Mouse (Mus musculus): ENCODE measurements around the gene Mgll. TPM values are rescaled to one million over a fixed set of nuclear protein-coding genes. Genes with fewer than 3 reads are reported as not detected.
A peak's percentile ranks its signal among the peaks of the same experiment; 100 is the strongest.

Gene Mgll
- polyA plus RNA-seq, 1 experiment from 2014 or later: 43.6 TPM

GRCm38 (mm10) chr6:88804966-88805577 is 80.9 kb downstream of the Mgll start:
- ATAC-seq (replicated peaks; ENCODE audit: low FRiP score, low read depth) (no peak), DNase-seq (ENCODE audit: low spot score) (no peak)
- no peaks in the 10 kb centered on the region for H3K27me3 ChIP-seq (ENCODE audit: insufficient read depth, low read length)
- no peak for TF ChIP-seq CTCF (IDR thresholded peaks at IDR 0.05; ENCODE audit: low read depth)
- no peaks in the 10 kb centered on the region for H3K36me3 ChIP-seq (ENCODE audit: insufficient read depth, low read length)
- 85% methylated on average over 17 of the region's 17 CpGs for WGBS
- no peak overlapping the region for H3K27ac ChIP-seq
- no peak overlapping the region for H3K9ac ChIP-seq (ENCODE audit: low read depth, low read length)
- H3K9me3 ChIP-seq (replicated peaks; ENCODE audit: low read length): no peaks in the 10 kb centered on the region
- H3K4me2 ChIP-seq (ENCODE audit: low read length): no peak overlapping the region
- no peak overlapping the region for H3K4me3 ChIP-seq (replicated peaks; ENCODE audit: low read depth, low read length)
- no peaks in the 10 kb centered on the region; the same call in 1 of the 2 replicates for H3K4me1 ChIP-seq (replicated peaks; ENCODE audit: insufficient read depth, low read length)

DNA sequence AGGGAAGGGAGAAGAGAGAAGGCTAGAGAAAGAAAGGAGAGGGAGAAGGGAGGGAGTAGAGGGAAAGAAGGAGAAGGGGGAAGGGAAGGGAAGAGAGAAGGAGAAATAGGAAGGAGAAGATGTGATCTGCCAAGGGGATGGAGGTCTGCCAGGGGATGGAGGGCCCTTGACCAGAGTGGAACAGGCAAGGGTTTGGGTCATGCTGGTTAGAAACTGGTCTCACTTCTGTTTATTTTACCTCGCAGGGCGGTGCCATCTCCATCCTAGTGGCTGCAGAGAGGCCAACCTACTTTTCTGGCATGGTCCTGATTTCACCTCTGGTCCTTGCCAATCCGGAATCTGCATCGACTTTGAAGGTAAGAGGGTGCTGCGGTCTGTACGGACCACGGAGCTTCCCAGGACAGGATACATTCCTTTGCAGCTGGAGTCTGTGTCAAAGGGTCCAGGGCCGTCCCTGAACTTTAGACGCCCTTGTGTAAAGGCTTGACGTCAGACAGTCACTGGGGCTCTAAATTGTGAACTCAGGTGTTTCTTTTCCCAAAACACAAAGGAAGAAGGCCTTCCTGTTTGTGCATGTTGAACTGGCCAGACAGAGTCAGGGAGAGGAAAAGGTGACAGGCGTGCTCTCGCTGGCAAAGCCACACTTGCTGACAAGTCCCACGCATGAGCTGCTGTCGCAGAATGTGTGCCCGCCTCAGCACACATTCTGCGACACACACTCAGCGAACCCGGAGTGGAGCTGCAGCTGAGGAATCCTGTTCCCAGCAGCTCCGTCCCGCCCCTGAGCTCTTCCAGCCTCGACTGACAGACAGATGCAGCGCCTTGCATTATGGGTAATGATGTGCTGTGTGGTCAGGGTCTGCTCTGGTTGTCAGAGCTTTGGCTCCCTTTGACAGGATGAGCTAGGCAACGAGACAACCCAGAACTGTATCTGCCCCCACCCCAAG is 85.2 kb downstream of the Mgll start:
- DNase-seq (ENCODE audit: low spot score): no peak
- TF ChIP-seq CTCF (IDR thresholded peaks at IDR 0.05; ENCODE audit: low read depth): no peak
- H3K9ac ChIP-seq (ENCODE audit: low read depth, low read length): no peak overlapping the region
- H3K36me3 ChIP-seq (ENCODE audit: insufficient read depth, low read length): no peaks in the 10 kb centered on the region
- H3K4me1 ChIP-seq (replicated peaks; ENCODE audit: insufficient read depth, low read length): peaks cover 3% of the 10 kb centered on the region; the same call in 1 of the 2 replicates
- no peak overlapping the region for H3K27ac ChIP-seq
- H3K27me3 ChIP-seq (ENCODE audit: insufficient read depth, low read length): no peaks in the 10 kb centered on the region
- WGBS: 53% methylated on average over 23 of the region's 23 CpGs
- ATAC-seq (replicated peaks; ENCODE audit: low FRiP score, low read depth): no peak
- H3K4me2 ChIP-seq (ENCODE audit: low read length): no peak overlapping the region
- H3K4me3 ChIP-seq (replicated peaks; ENCODE audit: low read depth, low read length): no peak overlapping the region
- no peaks in the 10 kb centered on the region for H3K9me3 ChIP-seq (replicated peaks; ENCODE audit: low read length)

DNA sequence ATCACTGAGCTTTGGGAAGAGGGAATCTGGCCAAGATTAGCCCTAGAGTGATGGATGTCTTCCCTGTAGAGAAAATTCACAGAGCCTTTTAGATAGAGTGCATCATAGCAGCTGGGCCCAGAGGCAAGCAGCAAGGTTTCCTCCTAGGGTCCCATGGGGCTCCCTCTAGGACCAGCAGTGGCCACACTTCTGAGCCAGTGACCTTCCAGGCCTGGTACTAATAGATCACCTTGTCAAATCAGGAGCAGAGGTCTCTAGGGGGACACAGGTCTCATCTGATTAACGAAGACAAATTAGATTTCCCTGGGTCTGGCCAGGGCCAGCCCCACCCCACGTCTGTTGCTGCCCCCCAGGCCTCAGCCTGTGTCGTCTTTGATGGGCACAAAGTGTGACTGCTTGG is 86.1 kb downstream of the Mgll start:
- H3K4me1 ChIP-seq (replicated peaks; ENCODE audit: insufficient read depth, low read length): peaks cover 3% of the 10 kb centered on the region; the same call in 1 of the 2 replicates
- H3K27me3 ChIP-seq (ENCODE audit: insufficient read depth, low read length): no peaks in the 10 kb centered on the region
- no peak overlapping the region for H3K27ac ChIP-seq
- H3K36me3 ChIP-seq (ENCODE audit: insufficient read depth, low read length): no peaks in the 10 kb centered on the region
- no peak overlapping the region for H3K4me2 ChIP-seq (ENCODE audit: low read length)
- H3K9me3 ChIP-seq (replicated peaks; ENCODE audit: low read length): no peaks in the 10 kb centered on the region
- no peak for ATAC-seq (replicated peaks; ENCODE audit: low FRiP score, low read depth)
- no peak for TF ChIP-seq CTCF (IDR thresholded peaks at IDR 0.05; ENCODE audit: low read depth)
- H3K9ac ChIP-seq (ENCODE audit: low read depth, low read length): no peak overlapping the region
- H3K4me3 ChIP-seq (replicated peaks; ENCODE audit: low read depth, low read length): no peak overlapping the region
- no peak for DNase-seq (ENCODE audit: low spot score)
- WGBS: 30% methylated on average over 3 of the region's 3 CpGs

DNA sequence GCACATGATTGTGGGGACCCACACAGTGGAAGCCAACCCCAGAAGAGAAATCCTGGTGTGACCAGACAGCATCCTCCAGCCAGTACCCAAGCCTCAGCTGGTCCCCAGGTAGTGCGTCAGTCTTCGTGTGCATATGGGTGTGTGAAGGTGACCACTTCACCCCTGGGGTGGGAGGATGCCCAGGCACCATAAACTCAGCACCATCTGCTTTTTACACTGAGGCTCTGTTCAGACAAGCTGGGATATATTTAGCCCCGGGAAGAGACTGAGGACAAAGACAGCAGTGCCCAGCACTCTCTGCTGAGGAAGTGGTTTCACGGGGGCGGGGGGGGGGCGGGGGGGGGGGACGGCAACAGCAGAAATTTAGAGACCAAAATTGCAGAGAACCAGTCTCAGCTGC is 87.2 kb downstream of the Mgll start:
- Histone ChIP-seq H3K4me2 (ENCODE audit: low read length) (no peak overlapping the region), H3K36me3 (ENCODE audit: insufficient read depth, low read length) (no peaks in the 10 kb centered on the region), H3K9ac (ENCODE audit: low read depth, low read length) (no peak overlapping the region), H3K4me3 (replicated peaks; ENCODE audit: low read depth, low read length) (no peak overlapping the region), H3K27ac (peak overlapping the region; percentile 77), H3K9me3 (replicated peaks; ENCODE audit: low read length) (no peaks in the 10 kb centered on the region), H3K4me1 (replicated peaks; ENCODE audit: insufficient read depth, low read length) (peaks cover 3% of the 10 kb centered on the region; the same call in 1 of the 2 replicates), H3K27me3 (ENCODE audit: insufficient read depth, low read length) (no peaks in the 10 kb centered on the region)
- ATAC-seq (replicated peaks; ENCODE audit: low FRiP score, low read depth) (no peak), DNase-seq (ENCODE audit: low spot score) (no peak)
- no peak for TF ChIP-seq CTCF (IDR thresholded peaks at IDR 0.05; ENCODE audit: low read depth)
- WGBS: 26% methylated on average over 3 of the region's 7 CpGs

DNA sequence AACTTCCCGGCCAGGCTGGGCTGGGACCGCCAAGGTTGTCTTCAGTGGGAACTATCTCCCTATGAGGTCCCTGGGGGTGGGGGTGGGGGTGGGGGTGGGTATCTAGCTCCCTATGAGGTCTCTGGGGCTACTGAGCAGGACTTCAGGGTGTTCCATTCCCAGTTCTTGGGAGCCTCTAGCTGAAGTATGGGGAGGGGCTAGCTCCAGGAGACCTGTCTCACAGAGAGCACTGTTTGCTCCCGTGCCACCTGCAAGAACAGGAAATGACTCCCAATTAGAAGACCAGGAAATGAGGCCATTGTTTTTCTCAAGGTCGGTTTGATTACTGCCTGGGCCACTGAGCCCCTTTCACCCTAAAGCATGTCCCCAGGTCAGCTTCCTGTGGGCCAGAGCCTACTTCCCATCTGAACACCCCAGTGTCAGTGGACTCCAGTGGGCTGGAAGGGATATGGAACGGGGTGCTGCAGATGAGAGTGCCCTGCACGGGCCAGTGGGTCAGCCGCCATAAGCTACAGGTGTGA is 87.7 kb downstream of the Mgll start:
- WGBS: 20% methylated on average over 7 of the region's 7 CpGs
- Histone ChIP-seq H3K9me3 (replicated peaks; ENCODE audit: low read length) (no peaks in the 10 kb centered on the region), H3K4me3 (replicated peaks; ENCODE audit: low read depth, low read length) (no peak overlapping the region), H3K4me1 (replicated peaks; ENCODE audit: insufficient read depth, low read length) (peaks cover 3% of the 10 kb centered on the region; the same call in 1 of the 2 replicates), H3K27me3 (ENCODE audit: insufficient read depth, low read length) (no peaks in the 10 kb centered on the region), H3K9ac (ENCODE audit: low read depth, low read length) (no peak overlapping the region), H3K27ac (peak overlapping the region; percentile 77), H3K4me2 (ENCODE audit: low read length) (no peak overlapping the region), H3K36me3 (ENCODE audit: insufficient read depth, low read length) (no peaks in the 10 kb centered on the region)
- DNase-seq (ENCODE audit: low spot score): no peak
- TF ChIP-seq CTCF (IDR thresholded peaks at IDR 0.05; ENCODE audit: low read depth): no peak
- ATAC-seq (replicated peaks; ENCODE audit: low FRiP score, low read depth): peak; percentile 41; the same call in 1 of the 2 replicates

- TF ChIP-seq CTCF (IDR thresholded peaks at IDR 0.05; ENCODE audit: low read depth): peak; percentile 80
- no peak overlapping the region for H3K27ac ChIP-seq
- H3K9me3 ChIP-seq (replicated peaks; ENCODE audit: low read length): no peaks in the 10 kb centered on the region
- H3K4me1 ChIP-seq (replicated peaks; ENCODE audit: insufficient read depth, low read length): peaks cover 3% of the 10 kb centered on the region; the same call in 1 of the 2 replicates
- ATAC-seq (replicated peaks; ENCODE audit: low FRiP score, low read depth) (no peak), DNase-seq (ENCODE audit: low spot score) (peak; percentile 64)
- H3K9ac ChIP-seq (ENCODE audit: low read depth, low read length): no peak overlapping the region
- H3K4me2 ChIP-seq (ENCODE audit: low read length): no peak overlapping the region
- H3K4me3 ChIP-seq (replicated peaks; ENCODE audit: low read depth, low read length): no peak overlapping the region
- H3K27me3 ChIP-seq (ENCODE audit: insufficient read depth, low read length): no peaks in the 10 kb centered on the region
- H3K36me3 ChIP-seq (ENCODE audit: insufficient read depth, low read length): no peaks in the 10 kb centered on the region
- 79% methylated on average over 3 of the region's 3 CpGs for WGBS
These were observed 88.7 kb downstream of the Mgll start for GRCm38 (mm10) chr6:88812886-88813285.
